Mouse (Mus musculus): Measurements from ENCODE around the gene Top3b.

- TF ChIP-seq POLR2A (IDR thresholded peaks at IDR 0.05; ENCODE audit: low read depth, low read length) (no peak), CTCF (IDR thresholded peaks at IDR 0.05; ENCODE audit: extremely low read depth, insufficient read depth, insufficient read length, insufficient replicate concordance) (no peak)
Observed at GRCm38 (mm10) chr16:16888341-16888740, 17.8 kb downstream of the Top3b start.

All from spleen, adult 2 months (tissue).